Mouse (Mus musculus) kidney, embryonic 15.5 days (tissue): ENCODE data around the gene Utp18. TPM values are rescaled to one million over a fixed set of nuclear protein-coding genes. Genes with fewer than 3 reads are reported as not detected.

Experiments
- ATAC-seq: fragments of 200-750 bp; cut with Nextera tagmentation; replicated peaks from 2 replicates; pipeline ENCODE4 v1.8.0; 2017; ENCODE audit warnings: moderate TSS enrichment; ENCODE audit not compliant: low FRiP score
- H3K27ac ChIP-seq: fragments of 300-500 bp; sonication (generic); 2 replicates; pipeline ENCODE4 v1.5.1; 2015; ENCODE audit warnings: mild to moderate bottlenecking, inconsistent platforms
- H3K27me3 ChIP-seq: fragments of 300-500 bp; sonication (generic); 2 replicates; pipeline ENCODE4 v1.6.1; 2015; ENCODE audit warnings: inconsistent platforms
- H3K36me3 ChIP-seq: fragments of 300-500 bp; sonication (generic); 2 replicates; pipeline ENCODE4 v1.6.1; 2015; ENCODE audit warnings: inconsistent platforms
- H3K4me1 ChIP-seq: fragments of 300-500 bp; sonication (generic); 2 replicates; pipeline ENCODE4 v1.6.1; 2015; ENCODE audit warnings: inconsistent platforms
- H3K4me2 ChIP-seq: fragments of 300-500 bp; sonication (generic); 2 replicates; pipeline ENCODE4 v1.6.1; 2015; ENCODE audit warnings: moderate library complexity, mild to moderate bottlenecking, inconsistent platforms
- H3K4me3 ChIP-seq: fragments of 300-500 bp; sonication (generic); replicated peaks from 2 replicates; pipeline ENCODE4 v1.5.1; 2015; ENCODE audit warnings: mild to moderate bottlenecking, inconsistent platforms
- H3K9ac ChIP-seq: fragments of 300-500 bp; sonication (generic); 2 replicates; pipeline ENCODE4 v1.6.1; 2015; ENCODE audit warnings: mild to moderate bottlenecking, inconsistent platforms
- H3K9me3 ChIP-seq: fragments of 300-500 bp; sonication (generic); replicated peaks from 2 replicates; pipeline ENCODE4 v1.6.1; 2016; ENCODE audit warnings: inconsistent platforms
- WGBS: fragments of 180-500 bp; shearing (Covaris S2); methylation state at CpG from one replicate; pipeline ENCODE4 v1.1.7; 2015; ENCODE audit warnings: mixed read lengths; 5-methylcytosine and 5-hydroxymethylcytosine counted together
- polyA plus RNA-seq: library from polyadenylated mRNA; unstranded; fragments of >200 nt; fragmentation: Nextera tagmentation; extraction: Ambion mirVana; gene quantifications from 2 replicates; pipeline ENCODE4 v1.2.1, GENCODE M21; 2015

Gene Utp18
- polyA plus RNA-seq, 1 experiment from 2014 or later, result 29.1 TPM

GRCm38 (mm10) chr11:93862638-93863037, 22.9 kb downstream of the Utp18 start:
- ATAC-seq, result no peak
- H3K27me3 ChIP-seq, result no peaks in the 10 kb centered on the region
- H3K9ac ChIP-seq, result no peak overlapping the region
- H3K27ac ChIP-seq, result no peak overlapping the region
- H3K4me3 ChIP-seq, result no peak overlapping the region
- H3K4me1 ChIP-seq, result no peaks in the 10 kb centered on the region
- no peaks in the 10 kb centered on the region for H3K9me3 ChIP-seq
- H3K36me3 ChIP-seq, result peaks cover 67% of the 10 kb centered on the region
- 86% methylated on average over 1 of the region's 1 CpGs for WGBS
- no peak overlapping the region for H3K4me2 ChIP-seq

- WGBS, result 92% methylated on average over 4 of the region's 4 CpGs
- Histone ChIP-seq H3K4me2 (no peak overlapping the region), H3K36me3 (peaks cover 62% of the 10 kb centered on the region), H3K4me3 (no peak overlapping the region), H3K9ac (no peak overlapping the region), H3K27me3 (no peaks in the 10 kb centered on the region), H3K27ac (no peak overlapping the region), H3K4me1 (no peaks in the 10 kb centered on the region), H3K9me3 (no peaks in the 10 kb centered on the region)
- no peak for ATAC-seq
Observed at GRCm38 (mm10) chr11:93862045-93862623, 23.4 kb downstream of the Utp18 start.

GRCm38 (mm10) chr11:93861193-93861592, 24.4 kb downstream of the Utp18 start:
- H3K4me1 ChIP-seq, result no peaks in the 10 kb centered on the region
- no peak overlapping the region for H3K9ac ChIP-seq
- H3K4me3 ChIP-seq, result no peak overlapping the region
- WGBS, result 84% methylated on average over 2 of the region's 2 CpGs
- ATAC-seq, result no peak
- H3K36me3 ChIP-seq, result peaks cover 52% of the 10 kb centered on the region
- H3K27me3 ChIP-seq, result no peaks in the 10 kb centered on the region
- H3K27ac ChIP-seq, result no peak overlapping the region
- no peak overlapping the region for H3K4me2 ChIP-seq
- no peaks in the 10 kb centered on the region for H3K9me3 ChIP-seq

- Histone ChIP-seq H3K9ac (no peak overlapping the region), H3K4me1 (no peaks in the 10 kb centered on the region), H3K4me2 (no peak overlapping the region), H3K4me3 (no peak overlapping the region), H3K9me3 (no peaks in the 10 kb centered on the region), H3K27ac (peak overlapping the region; percentile 41; the same call in 1 of the 2 replicates), H3K36me3 (peaks cover 47% of the 10 kb centered on the region), H3K27me3 (no peaks in the 10 kb centered on the region)
- ATAC-seq, result no peak
- WGBS, result 82% methylated on average over 1 of the region's 1 CpGs
Observed at GRCm38 (mm10) chr11:93860540-93861172, 24.9 kb downstream of the Utp18 start.

- no peak overlapping the region for H3K27ac ChIP-seq
- H3K9me3 ChIP-seq, result no peaks in the 10 kb centered on the region
- WGBS, result 7% methylated on average over 6 of the region's 6 CpGs
- H3K4me1 ChIP-seq, result no peaks in the 10 kb centered on the region
- no peak overlapping the region for H3K4me3 ChIP-seq
- H3K4me2 ChIP-seq, result no peak overlapping the region
- H3K27me3 ChIP-seq, result no peaks in the 10 kb centered on the region
- ATAC-seq, result no peak
- H3K9ac ChIP-seq, result no peak overlapping the region
- peaks cover 22% of the 10 kb centered on the region for H3K36me3 ChIP-seq
Observed at GRCm38 (mm10) chr11:93856284-93856955, 29.1 kb downstream of the Utp18 start.

- Histone ChIP-seq H3K4me2 (no peak overlapping the region), H3K27me3 (no peaks in the 10 kb centered on the region), H3K36me3 (no peaks in the 10 kb centered on the region), H3K27ac (no peak overlapping the region), H3K4me1 (no peaks in the 10 kb centered on the region), H3K4me3 (no peak overlapping the region), H3K9me3 (no peaks in the 10 kb centered on the region), H3K9ac (no peak overlapping the region)
- no peak for ATAC-seq
- 88% methylated on average over 3 of the region's 3 CpGs for WGBS
Observed at GRCm38 (mm10) chr11:93852546-93852945, 33.0 kb downstream of the Utp18 start.

- H3K4me3 ChIP-seq, result no peak overlapping the region
- 15% methylated on average over 2 of the region's 2 CpGs for WGBS
- H3K9me3 ChIP-seq, result no peaks in the 10 kb centered on the region
- no peak for ATAC-seq
- no peaks in the 10 kb centered on the region for H3K27me3 ChIP-seq
- no peak overlapping the region for H3K4me2 ChIP-seq
- H3K4me1 ChIP-seq, result no peaks in the 10 kb centered on the region
- no peak overlapping the region for H3K27ac ChIP-seq
- H3K36me3 ChIP-seq, result no peaks in the 10 kb centered on the region
- H3K9ac ChIP-seq, result no peak overlapping the region
Observed at GRCm38 (mm10) chr11:93847342-93847741, 38.2 kb downstream of the Utp18 start.

- H3K27me3 ChIP-seq, result no peaks in the 10 kb centered on the region
- WGBS, result 54% methylated on average over 2 of the region's 2 CpGs
- no peaks in the 10 kb centered on the region for H3K4me1 ChIP-seq
- no peak for ATAC-seq
- no peak overlapping the region for H3K27ac ChIP-seq
- no peak overlapping the region for H3K9ac ChIP-seq
- H3K36me3 ChIP-seq, result no peaks in the 10 kb centered on the region
- no peak overlapping the region for H3K4me3 ChIP-seq
- no peaks in the 10 kb centered on the region for H3K9me3 ChIP-seq
- no peak overlapping the region for H3K4me2 ChIP-seq
Observed at GRCm38 (mm10) chr11:93835800-93836199, 49.8 kb downstream of the Utp18 start.

- no peak overlapping the region for H3K9ac ChIP-seq
- no peak for ATAC-seq
- no peak overlapping the region for H3K4me2 ChIP-seq
- H3K36me3 ChIP-seq, result no peaks in the 10 kb centered on the region
- H3K4me1 ChIP-seq, result no peaks in the 10 kb centered on the region
- no peak overlapping the region for H3K4me3 ChIP-seq
- WGBS, result 92% methylated on average over 8 of the region's 8 CpGs
- H3K27ac ChIP-seq, result no peak overlapping the region
- H3K27me3 ChIP-seq, result no peaks in the 10 kb centered on the region
- no peaks in the 10 kb centered on the region for H3K9me3 ChIP-seq
Observed at GRCm38 (mm10) chr11:93829971-93830370, 55.6 kb downstream of the Utp18 start.

GRCm38 (mm10) chr11:93829327-93829679, 56.3 kb downstream of the Utp18 start:
- H3K36me3 ChIP-seq, result no peaks in the 10 kb centered on the region
- no peak overlapping the region for H3K9ac ChIP-seq
- H3K27me3 ChIP-seq, result no peaks in the 10 kb centered on the region
- no peak overlapping the region for H3K4me3 ChIP-seq
- H3K9me3 ChIP-seq, result no peaks in the 10 kb centered on the region
- no peak overlapping the region for H3K27ac ChIP-seq
- no peak for ATAC-seq
- WGBS, result 78% methylated on average over 6 of the region's 6 CpGs
- no peak overlapping the region for H3K4me2 ChIP-seq
- no peaks in the 10 kb centered on the region for H3K4me1 ChIP-seq

- no peaks in the 10 kb centered on the region for H3K27me3 ChIP-seq
- no peaks in the 10 kb centered on the region for H3K4me1 ChIP-seq
- 66% methylated on average over 14 of the region's 14 CpGs for WGBS
- H3K27ac ChIP-seq, result no peak overlapping the region
- H3K9ac ChIP-seq, result no peak overlapping the region
- H3K4me2 ChIP-seq, result no peak overlapping the region
- no peaks in the 10 kb centered on the region for H3K36me3 ChIP-seq
- H3K9me3 ChIP-seq, result no peaks in the 10 kb centered on the region
- no peak overlapping the region for H3K4me3 ChIP-seq
- ATAC-seq, result no peak
Observed at GRCm38 (mm10) chr11:93828619-93829326, 56.8 kb downstream of the Utp18 start.

GRCm38 (mm10) chr11:93822261-93822660, 63.3 kb downstream of the Utp18 start:
- no peak overlapping the region for H3K27ac ChIP-seq
- ATAC-seq, result no peak
- H3K36me3 ChIP-seq, result no peaks in the 10 kb centered on the region
- H3K4me2 ChIP-seq, result no peak overlapping the region
- H3K9me3 ChIP-seq, result no peaks in the 10 kb centered on the region
- peaks cover 10% of the 10 kb centered on the region for H3K4me1 ChIP-seq
- 74% methylated on average over 2 of the region's 2 CpGs for WGBS
- H3K27me3 ChIP-seq, result no peaks in the 10 kb centered on the region
- no peak overlapping the region for H3K4me3 ChIP-seq
- no peak overlapping the region for H3K9ac ChIP-seq
